Mouse (Mus musculus) forebrain, embryonic 12.5 days (tissue): Measurements from ENCODE around the gene Tdrd3. TPM values are rescaled to one million over a fixed set of nuclear protein-coding genes. Genes with fewer than 3 reads are reported as not detected.
A peak's percentile ranks its signal among the peaks of the same experiment; 100 is the strongest.

Experiments
- ATAC-seq: fragments of 200-750 bp; cut with Nextera tagmentation; 2 replicates; pipeline ENCODE4 v1.8.0; 2017; ENCODE audit warnings: moderate TSS enrichment; ENCODE audit not compliant: low FRiP score
- H3K27ac ChIP-seq: fragments of 300-500 bp; sonication (generic); 2 replicates; pipeline ENCODE4 v1.5.1; 2016; ENCODE audit warnings: mild to moderate bottlenecking
- H3K27me3 ChIP-seq: fragments of 300-500 bp; sonication (generic); 2 replicates; pipeline ENCODE4 v1.6.1; 2016; ENCODE audit warnings: mild to moderate bottlenecking
- H3K36me3 ChIP-seq: fragments of 300-500 bp; sonication (generic); replicated peaks from 2 replicates; pipeline ENCODE4 v1.6.1; 2016; ENCODE audit warnings: mild to moderate bottlenecking
- H3K4me1 ChIP-seq: fragments of 300-500 bp; sonication (generic); 2 replicates; pipeline ENCODE4 v1.6.1; 2016
- H3K4me2 ChIP-seq: fragments of 300-500 bp; sonication (generic); 2 replicates; pipeline ENCODE4 v1.6.1; 2016; ENCODE audit warnings: mild to moderate bottlenecking, moderate library complexity
- H3K4me3 ChIP-seq: fragments of 300-500 bp; sonication (generic); replicated peaks from 2 replicates; pipeline ENCODE4 v1.5.1; 2016; ENCODE audit warnings: mild to moderate bottlenecking
- H3K9ac ChIP-seq: fragments of 300-500 bp; sonication (generic); 2 replicates; pipeline ENCODE4 v1.6.1; 2016; ENCODE audit warnings: mild to moderate bottlenecking
- H3K9me3 ChIP-seq: fragments of 300-500 bp; sonication (generic); 2 replicates; pipeline ENCODE4 v1.6.1; 2016
- WGBS: fragments of 180-500 bp; shearing (Covaris S2); methylation state at CpG from one replicate; pipeline ENCODE4 v1.1.7; 2016; 5-methylcytosine and 5-hydroxymethylcytosine counted together
- polyA plus RNA-seq: library from polyadenylated mRNA; unstranded; fragments of >200 nt; fragmentation: Nextera tagmentation; extraction: Ambion mirVana; gene quantifications from 2 replicates; pipeline ENCODE4 v1.2.1, GENCODE M21; 2016

The Tdrd3 gene
- polyA plus RNA-seq, 1 experiment from 2014 or later, result 48.3 TPM

GRCm38 (mm10) chr14:87463963-87464654 lies 47.7 kb downstream of the Tdrd3 start:
- Histone ChIP-seq H3K4me1 (no peaks in the 10 kb centered on the region), H3K9ac (no peak overlapping the region), H3K4me2 (no peak overlapping the region), H3K27me3 (no peaks in the 10 kb centered on the region), H3K4me3 (no peak overlapping the region), H3K27ac (no peak overlapping the region), H3K36me3 (no peaks in the 10 kb centered on the region), H3K9me3 (no peaks in the 10 kb centered on the region)
- ATAC-seq, result peak; percentile 69
- WGBS, result 11% methylated on average over 11 of the region's 11 CpGs

- Histone ChIP-seq H3K4me2 (no peak overlapping the region), H3K4me3 (no peak overlapping the region), H3K9me3 (no peaks in the 10 kb centered on the region), H3K4me1 (no peaks in the 10 kb centered on the region), H3K36me3 (no peaks in the 10 kb centered on the region), H3K27me3 (no peaks in the 10 kb centered on the region), H3K27ac (no peak overlapping the region), H3K9ac (no peak overlapping the region)
- ATAC-seq, result peak; percentile 34; the same call in 1 of the 2 replicates
These were observed 48.2 kb downstream of the Tdrd3 start for GRCm38 (mm10) chr14:87464655-87465054.

GRCm38 (mm10) chr14:87467586-87467985 lies 51.1 kb downstream of the Tdrd3 start:
- no peak overlapping the region for H3K4me3 ChIP-seq
- H3K9me3 ChIP-seq, result no peaks in the 10 kb centered on the region
- no peak overlapping the region for H3K9ac ChIP-seq
- H3K36me3 ChIP-seq, result no peaks in the 10 kb centered on the region
- no peaks in the 10 kb centered on the region for H3K27me3 ChIP-seq
- H3K4me1 ChIP-seq, result no peaks in the 10 kb centered on the region
- 0 out of 2 replicates have a peak, but pooled peaks have one; percentile 14 for ATAC-seq
- no peak overlapping the region for H3K27ac ChIP-seq
- 85% methylated on average over 12 of the region's 12 CpGs for WGBS
- H3K4me2 ChIP-seq, result no peak overlapping the region

GRCm38 (mm10) chr14:87471521-87471920 lies 55.1 kb downstream of the Tdrd3 start:
- Histone ChIP-seq H3K4me1 (no peaks in the 10 kb centered on the region), H3K4me3 (no peak overlapping the region), H3K27me3 (no peaks in the 10 kb centered on the region), H3K4me2 (no peak overlapping the region), H3K9ac (no peak overlapping the region), H3K9me3 (no peaks in the 10 kb centered on the region), H3K27ac (no peak overlapping the region), H3K36me3 (no peaks in the 10 kb centered on the region; the same call in none of the 2 replicates)
- 78% methylated on average over 1 of the region's 1 CpGs for WGBS
- no peak for ATAC-seq

- Histone ChIP-seq H3K4me3 (no peak overlapping the region), H3K9me3 (no peaks in the 10 kb centered on the region), H3K4me1 (no peaks in the 10 kb centered on the region), H3K27ac (no peak overlapping the region), H3K4me2 (no peak overlapping the region), H3K9ac (no peak overlapping the region), H3K36me3 (no peaks in the 10 kb centered on the region; the same call in none of the 2 replicates), H3K27me3 (no peaks in the 10 kb centered on the region)
- 77% methylated on average over 2 of the region's 2 CpGs for WGBS
- no peak for ATAC-seq
These were observed 56.3 kb downstream of the Tdrd3 start for GRCm38 (mm10) chr14:87472782-87473181.

- WGBS, result 88% methylated on average over 10 of the region's 10 CpGs
- no peaks in the 10 kb centered on the region for H3K27me3 ChIP-seq
- H3K4me1 ChIP-seq, result no peaks in the 10 kb centered on the region
- no peaks in the 10 kb centered on the region for H3K9me3 ChIP-seq
- H3K4me2 ChIP-seq, result no peak overlapping the region
- H3K36me3 ChIP-seq, result peaks cover 2% of the 10 kb centered on the region
- no peak overlapping the region for H3K9ac ChIP-seq
- H3K27ac ChIP-seq, result no peak overlapping the region
- H3K4me3 ChIP-seq, result no peak overlapping the region
- ATAC-seq, result no peak
These were observed 59.4 kb downstream of the Tdrd3 start for GRCm38 (mm10) chr14:87475721-87476359.

- no peaks in the 10 kb centered on the region for H3K9me3 ChIP-seq
- WGBS, result 71% methylated on average over 2 of the region's 3 CpGs
- H3K27me3 ChIP-seq, result no peaks in the 10 kb centered on the region
- H3K4me3 ChIP-seq, result no peak overlapping the region
- H3K27ac ChIP-seq, result no peak overlapping the region
- ATAC-seq, result no peak
- H3K9ac ChIP-seq, result no peak overlapping the region
- H3K4me2 ChIP-seq, result no peak overlapping the region
- H3K36me3 ChIP-seq, result peaks cover 7% of the 10 kb centered on the region
- H3K4me1 ChIP-seq, result no peaks in the 10 kb centered on the region
These were observed 62.0 kb downstream of the Tdrd3 start for GRCm38 (mm10) chr14:87478339-87478951.

- no peak overlapping the region for H3K27ac ChIP-seq
- no peak for ATAC-seq
- H3K36me3 ChIP-seq, result peaks cover 10% of the 10 kb centered on the region
- no peak overlapping the region for H3K4me3 ChIP-seq
- no peaks in the 10 kb centered on the region for H3K9me3 ChIP-seq
- no peak overlapping the region for H3K4me2 ChIP-seq
- no peaks in the 10 kb centered on the region for H3K27me3 ChIP-seq
- 90% methylated on average over 3 of the region's 3 CpGs for WGBS
- H3K4me1 ChIP-seq, result no peaks in the 10 kb centered on the region
- H3K9ac ChIP-seq, result no peak overlapping the region
These were observed 69.4 kb downstream of the Tdrd3 start for GRCm38 (mm10) chr14:87485888-87486287.

GRCm38 (mm10) chr14:87497955-87498594 lies 81.6 kb downstream of the Tdrd3 start:
- H3K9ac ChIP-seq, result no peak overlapping the region
- H3K36me3 ChIP-seq, result no peaks in the 10 kb centered on the region
- H3K27ac ChIP-seq, result no peak overlapping the region
- 92% methylated on average over 11 of the region's 11 CpGs for WGBS
- no peaks in the 10 kb centered on the region for H3K27me3 ChIP-seq
- H3K4me2 ChIP-seq, result no peak overlapping the region
- ATAC-seq, result no peak
- H3K4me1 ChIP-seq, result no peaks in the 10 kb centered on the region
- H3K4me3 ChIP-seq, result no peak overlapping the region
- H3K9me3 ChIP-seq, result no peaks in the 10 kb centered on the region

- H3K27ac ChIP-seq, result no peak overlapping the region
- no peaks in the 10 kb centered on the region for H3K4me1 ChIP-seq
- peaks cover 14% of the 10 kb centered on the region for H3K36me3 ChIP-seq
- no peaks in the 10 kb centered on the region for H3K9me3 ChIP-seq
- H3K4me3 ChIP-seq, result no peak overlapping the region
- no peak for ATAC-seq
- no peaks in the 10 kb centered on the region for H3K27me3 ChIP-seq
- H3K9ac ChIP-seq, result no peak overlapping the region
- WGBS, result 92% methylated on average over 8 of the region's 8 CpGs
- H3K4me2 ChIP-seq, result no peak overlapping the region
These were observed 89.5 kb downstream of the Tdrd3 start for GRCm38 (mm10) chr14:87505924-87506323.

- H3K27ac ChIP-seq, result no peak overlapping the region
- H3K4me2 ChIP-seq, result no peak overlapping the region
- ATAC-seq, result peak; percentile 44; the same call in 1 of the 2 replicates
- H3K36me3 ChIP-seq, result no peaks in the 10 kb centered on the region
- H3K9me3 ChIP-seq, result no peaks in the 10 kb centered on the region
- WGBS, result 46% methylated on average over 3 of the region's 3 CpGs
- H3K9ac ChIP-seq, result no peak overlapping the region
- no peak overlapping the region for H3K4me3 ChIP-seq
- no peaks in the 10 kb centered on the region for H3K27me3 ChIP-seq
- H3K4me1 ChIP-seq, result no peaks in the 10 kb centered on the region
These were observed 98.8 kb downstream of the Tdrd3 start for GRCm38 (mm10) chr14:87515281-87515680.

- no peak overlapping the region for H3K4me2 ChIP-seq
- no peaks in the 10 kb centered on the region for H3K27me3 ChIP-seq
- no peak for ATAC-seq
- no peaks in the 10 kb centered on the region for H3K36me3 ChIP-seq
- no peaks in the 10 kb centered on the region for H3K9me3 ChIP-seq
- no peaks in the 10 kb centered on the region for H3K4me1 ChIP-seq
- H3K4me3 ChIP-seq, result no peak overlapping the region
- H3K27ac ChIP-seq, result no peak overlapping the region
- WGBS, result 56% methylated on average over 4 of the region's 4 CpGs
- H3K9ac ChIP-seq, result no peak overlapping the region
These were observed 100.9 kb downstream of the Tdrd3 start for GRCm38 (mm10) chr14:87517381-87517780.
